Mouse (Mus musculus) liver, adult 2 months (tissue): ENCODE data around the gene Lrrc23.

Source experiments
- CTCF ChIP-seq: fragments of 200-500 bp; IDR thresholded peaks from 2 replicates; pipeline ENCODE4 v1.5.1; 2011; ENCODE audit warnings: low read depth, low read length, control low read depth
- POLR2A ChIP-seq: fragments of 200-500 bp; IDR thresholded peaks from 2 replicates; pipeline ENCODE4 v1.6.1; 2011; ENCODE audit warnings: low read length, control low read depth; ENCODE audit not compliant: insufficient read depth; ENCODE audit errors: extremely low read depth

- TF ChIP-seq CTCF = no peak
- no peak for TF ChIP-seq POLR2A
These were observed 12.0 kb downstream of the Lrrc23 start for GRCm38 (mm10) chr6:124767536-124767919.
